Mouse (Mus musculus): ENCODE measurements at regions not wholly inside any gene's neighbourhood (a gene's known extent, or its start where the extent isn't known, plus 50 kb on each side); places are given as distances from the start of the nearest gene placed in this dataset.

- peak in 1 of 2 experiments; percentile 20 for DNase-seq (ENCODE audit: low spot score in 2 of 2)
These were observed 786.2 kb downstream of the Slc16a7 start for GRCm38 (mm10) chr10:124603061-124603460.

- DNase-seq (ENCODE audit: low spot score in 2 of 2) = peak; percentile 23 to 60
These were observed 818.5 kb downstream of the Slc16a7 start for GRCm38 (mm10) chr10:124570746-124571145.

- DNase-seq (ENCODE audit: low spot score in 2 of 2) = no peak
These were observed 825.6 kb downstream of the Slc16a7 start for GRCm38 (mm10) chr10:124563626-124564025.

GRCm38 (mm10) chr10:124528175-124528574, 861.1 kb downstream of the Slc16a7 start:
- DNase-seq (ENCODE audit: low spot score in 2 of 2) = no peak
